Mouse (Mus musculus) CH12.LX (cell line): Measurements from ENCODE around the gene Psmd13. TPM values are rescaled to one million over a fixed set of nuclear protein-coding genes. Genes with fewer than 3 reads are reported as not detected.

Experiments
- DNase-seq: peaks from one replicate; pipeline ENCODE4 v3.0.0-alpha.2; 2013; ENCODE audit errors: extremely low read depth
- H3K27ac ChIP-seq: 2 replicates; pipeline ENCODE4 v1.5.1; 2012; ENCODE audit warnings: low read depth, mild to moderate bottlenecking, control low read depth, moderate library complexity; ENCODE audit not compliant: insufficient read depth
- H3K27me3 ChIP-seq: replicated peaks from 2 replicates; pipeline ENCODE3; 2012; ENCODE audit warnings: inconsistent platforms
- H3K36me3 ChIP-seq, 2 experiments: replicated peaks in 1 of 2; 2 replicates each; pipeline versions ENCODE3 to v1.6.1; 2012; ENCODE audit warnings: inconsistent platforms in 1 of 2, low read length in 1 of 2, mild to moderate bottlenecking in 1 of 2, mixed read lengths in 1 of 2, moderate library complexity in 1 of 2; ENCODE audit not compliant: control insufficient read depth in 1 of 2, insufficient read depth in 1 of 2
- H3K4me1 ChIP-seq, 2 experiments: 2 replicates each; pipeline ENCODE4 v1.6.1; 2012; ENCODE audit warnings: inconsistent platforms in 1 of 2, moderate library complexity in 1 of 2; ENCODE audit not compliant: insufficient read depth in 2 of 2, control insufficient read depth in 1 of 2
- H3K4me2 ChIP-seq: 2 replicates; pipeline ENCODE4 v1.6.1; 2012; ENCODE audit warnings: low read depth, mild to moderate bottlenecking, control low read depth; ENCODE audit not compliant: poor library complexity, insufficient read depth, severe bottlenecking
- H3K4me3 ChIP-seq, 3 experiments: fragments of 150-350 bp in 1 of 3; sonication (generic) in 1 of 3; replicated peaks in 1 of 3; 2 replicates each; pipeline versions ENCODE3 to v1.5.1; 2011 to 2012; ENCODE audit warnings: low read depth in 2 of 3, low read length in 2 of 3, mild to moderate bottlenecking in 2 of 3, moderate library complexity in 2 of 3, control low read depth in 1 of 3, improper control_type of control experiment in 1 of 3, inconsistent platforms in 1 of 3, mixed read lengths in 1 of 3; ENCODE audit not compliant: poor library complexity in 1 of 3
- H3K79me2 ChIP-seq: replicated peaks from 2 replicates; pipeline ENCODE4 v1.6.1; 2012; ENCODE audit warnings: mild to moderate bottlenecking, moderate library complexity; ENCODE audit not compliant: control insufficient read depth, poor library complexity, insufficient read depth, severe bottlenecking; ENCODE audit errors: extremely low read depth
- H3K9ac ChIP-seq: 2 replicates; pipeline ENCODE4 v1.6.1; 2012; ENCODE audit warnings: low read depth, mild to moderate bottlenecking, control low read depth, moderate library complexity; ENCODE audit not compliant: insufficient read depth
- H3K9me3 ChIP-seq: replicated peaks from 2 replicates; pipeline ENCODE3; 2012; ENCODE audit warnings: low read length, inconsistent platforms, mixed read lengths
- CHD2 ChIP-seq: IDR thresholded peaks from 2 replicates; pipeline ENCODE4 v1.6.1; 2011; ENCODE audit warnings: low read length, improper control_type of control experiment
- CTCF ChIP-seq, 2 experiments: IDR thresholded peaks in 1 of 2; conservative IDR thresholded peaks in 1 of 2; 2 replicates each; pipeline ENCODE4 v1.5.1; 2011 to 2012; ENCODE audit warnings: low read depth in 2 of 2, low read length in 2 of 2, improper control_type of control experiment in 1 of 2, inconsistent platforms in 1 of 2, mild to moderate bottlenecking in 1 of 2, moderate library complexity in 1 of 2
- EP300 ChIP-seq: IDR thresholded peaks from 2 replicates; pipeline ENCODE4 v1.6.1; 2011; ENCODE audit warnings: low read length, improper control_type of control experiment
- GABPA ChIP-seq: IDR thresholded peaks from 2 replicates; pipeline ENCODE4 v1.6.1; 2012; ENCODE audit warnings: low read depth, low read length, improper control_type of control experiment, inconsistent platforms; ENCODE audit not compliant: insufficient replicate concordance
- HCFC1 ChIP-seq: IDR thresholded peaks from 2 replicates; pipeline ENCODE4 v1.6.1; 2012; ENCODE audit warnings: low read depth, mild to moderate bottlenecking, inconsistent platforms, low read length, improper control_type of control experiment
- IRF4 ChIP-seq: IDR thresholded peaks from 2 replicates; pipeline ENCODE4 v1.6.1; 2014; ENCODE audit warnings: low read depth, mild to moderate bottlenecking, inconsistent platforms, low read length, improper control_type of control experiment
- JUN ChIP-seq: IDR thresholded peaks from 2 replicates; pipeline ENCODE4 v1.6.1; 2011; ENCODE audit warnings: low read depth, mild to moderate bottlenecking, low read length, improper control_type of control experiment, moderate library complexity; ENCODE audit not compliant: insufficient read depth
- JUND ChIP-seq: conservative IDR thresholded peaks from 2 replicates; pipeline ENCODE4 v1.6.1; 2011; ENCODE audit warnings: low read depth, low read length, improper control_type of control experiment
- KAT2A ChIP-seq: IDR thresholded peaks from 2 replicates; pipeline ENCODE4 v1.6.1; 2012; ENCODE audit warnings: low read length, improper control_type of control experiment, inconsistent platforms; ENCODE audit not compliant: insufficient replicate concordance
- MAFK ChIP-seq: IDR thresholded peaks from 2 replicates; pipeline ENCODE4 v1.6.1; 2011; ENCODE audit warnings: low read length, improper control_type of control experiment; ENCODE audit not compliant: insufficient replicate concordance
- MAX ChIP-seq: IDR thresholded peaks from 2 replicates; pipeline ENCODE4 v1.6.1; 2011; ENCODE audit warnings: low read length, improper control_type of control experiment
- MAZ ChIP-seq: IDR thresholded peaks from 2 replicates; pipeline ENCODE4 v1.6.1; 2012; ENCODE audit warnings: low read depth, mild to moderate bottlenecking, inconsistent platforms, low read length, improper control_type of control experiment, moderate library complexity
- NELFE ChIP-seq: IDR thresholded peaks from 2 replicates; pipeline ENCODE4 v1.6.1; 2011; ENCODE audit warnings: low read depth, low read length, improper control_type of control experiment
- NRF1 ChIP-seq: IDR thresholded peaks from 2 replicates; pipeline ENCODE4 v1.6.1; 2014; ENCODE audit warnings: low read depth, mild to moderate bottlenecking, inconsistent platforms, low read length, improper control_type of control experiment, moderate library complexity
- PAX5 ChIP-seq: IDR thresholded peaks from 2 replicates; pipeline ENCODE4 v1.6.1; 2012; ENCODE audit warnings: low read length, inconsistent platforms, mixed read lengths
- POLR2A ChIP-seq: IDR thresholded peaks from 2 replicates; pipeline ENCODE4 v1.6.1; 2011; ENCODE audit warnings: low read depth, mild to moderate bottlenecking, improper control_type of control experiment, low read length
- RCOR1 ChIP-seq: conservative IDR thresholded peaks from 2 replicates; pipeline ENCODE4 v1.6.1; 2012; ENCODE audit warnings: low read depth, mild to moderate bottlenecking, inconsistent platforms, low read length, improper control_type of control experiment
- SMC3 ChIP-seq: IDR thresholded peaks from 2 replicates; pipeline ENCODE4 v1.6.1; 2011; ENCODE audit warnings: low read depth, low read length, improper control_type of control experiment
- TBP ChIP-seq: conservative IDR thresholded peaks from 2 replicates; pipeline ENCODE4 v1.6.1; 2011; ENCODE audit warnings: low read depth, low read length, improper control_type of control experiment
- TCF12 ChIP-seq: IDR thresholded peaks from 2 replicates; pipeline ENCODE4 v1.6.1; 2014; ENCODE audit warnings: low read depth, mild to moderate bottlenecking, inconsistent platforms, low read length, improper control_type of control experiment
- USF1 ChIP-seq: IDR thresholded peaks from 2 replicates; pipeline ENCODE4 v1.6.1; 2014; ENCODE audit warnings: low read depth, mild to moderate bottlenecking, inconsistent platforms, low read length, improper control_type of control experiment
- USF2 ChIP-seq: conservative IDR thresholded peaks from 2 replicates; pipeline ENCODE4 v1.6.1; 2011; ENCODE audit warnings: low read depth, low read length, improper control_type of control experiment
- ZC3H11A ChIP-seq: IDR thresholded peaks from 2 replicates; pipeline ENCODE4 v1.6.1; 2012; ENCODE audit warnings: low read depth, mild to moderate bottlenecking, inconsistent platforms, low read length, improper control_type of control experiment
- ZKSCAN1 ChIP-seq: IDR thresholded peaks from 2 replicates; pipeline ENCODE4 v1.6.1; 2012; ENCODE audit warnings: low read depth, inconsistent platforms, low read length, improper control_type of control experiment, borderline replicate concordance
- ZMIZ1 ChIP-seq: IDR thresholded peaks from 2 replicates; pipeline ENCODE4 v1.6.1; 2012; ENCODE audit warnings: low read depth, mild to moderate bottlenecking, inconsistent platforms, low read length, improper control_type of control experiment
- dilution Hi-C: fragments of 300-500 bp; cut with MboI; formaldehyde crosslinking; loops from 2 replicates; pipeline ENCODE4 v1.14.3; 2020; ENCODE audit warnings: low sequenced_read_pairs; ENCODE audit not compliant: extremely low pct_unique_long_range_greater_than_20kb, extremely low pct_ligation_motif_present
- in situ Hi-C: fragments of 300-500 bp; cut with MboI; formaldehyde crosslinking; loops from 3 replicates; pipeline ENCODE4 v1.14.3; 2019; ENCODE audit warnings: low sequenced_read_pairs, low pct_ligation_motif_present, low pct_unique_long_range_greater_than_20kb, mixed read lengths
- polyA plus RNA-seq: library from polyadenylated mRNA; unstranded; fragments of >175 nt; gene quantifications from 2 replicates; pipeline ENCODE4 v1.2.1, GENCODE M21; 2012; ENCODE audit warnings: low read depth; ENCODE audit not compliant: insufficient read length
- total RNA-seq, 2 experiments: library from RNA; depleted of rRNA; stranded (reverse); fragments of 300-350 nt in 1 of 2; fragments of >200 nt in 1 of 2; gene quantifications; 2 replicates each; pipeline ENCODE4 v1.2.3; 2012 to 2014

The Psmd13 gene
- total and polyA plus RNA-seq, 3 experiments: 165 to 185 (median 168) TPM

DNA sequence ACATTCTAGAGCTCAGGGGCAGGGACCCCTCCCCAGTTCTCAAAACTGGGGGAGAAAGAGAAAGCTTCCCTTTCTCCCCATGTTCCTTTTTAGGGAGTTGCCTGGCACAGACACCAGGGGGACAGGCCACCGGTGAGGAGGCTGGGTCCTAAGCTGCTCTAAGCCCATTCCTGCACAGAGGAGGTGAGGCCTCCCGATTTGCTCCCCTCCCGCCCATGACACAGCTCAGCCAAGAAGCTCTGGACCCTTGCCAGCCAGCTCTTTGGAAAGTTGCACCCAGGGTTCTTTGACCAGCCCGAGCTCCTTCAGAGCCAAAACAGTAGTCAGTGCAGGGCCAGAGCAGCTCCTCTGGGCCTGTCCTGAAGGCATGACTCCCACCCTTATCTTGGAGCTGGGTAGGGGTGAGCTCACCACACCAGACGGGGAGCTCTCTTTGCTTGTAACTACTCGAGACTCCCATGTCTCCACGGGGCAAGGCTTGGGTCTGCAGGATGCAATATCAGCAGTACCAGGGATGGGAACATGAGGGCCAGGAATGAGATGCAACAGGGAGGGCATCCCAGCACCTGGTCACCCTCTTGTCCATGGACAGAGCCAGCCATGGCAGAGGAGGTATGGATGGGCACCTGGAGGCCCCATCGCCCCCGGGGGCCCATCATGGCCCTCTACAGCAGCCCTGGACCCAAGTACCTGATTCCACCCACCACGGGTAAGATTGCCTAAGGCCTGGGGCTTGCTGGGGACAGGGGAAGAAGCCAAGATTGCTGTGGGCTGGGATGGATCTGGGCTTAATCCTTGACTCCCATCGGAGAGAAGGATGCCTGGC is 33.8 kb upstream of the Psmd13 start, which contains the start of gene Odf3:
Gene Odf3 (plus strand): TSS at position 51 of the 826 bp plus-strand sequence.
- no peaks in the 10 kb centered on the region for H3K9me3 ChIP-seq
- H3K4me3 ChIP-seq: no peak within 1 kb of the TSS
- H3K79me2 ChIP-seq: no peaks in the 10 kb centered on the region
- H3K4me1 ChIP-seq: peaks cover 0 to 5% of the 10 kb centered on the region in 2 experiments; a peak in 2 of 4 replicates
- no peak for DNase-seq
- no peak for TF ChIP-seq RCOR1
- no peak for TF ChIP-seq NELFE
- TF ChIP-seq ZKSCAN1: no peak
- TF ChIP-seq ZMIZ1: no peak
- no peak for TF ChIP-seq IRF4
- no peak for TF ChIP-seq KAT2A
- no peak for TF ChIP-seq MAZ
- no peak for TF ChIP-seq ZC3H11A
- TF ChIP-seq CHD2: no peak
- no peak for TF ChIP-seq USF2
- TF ChIP-seq CTCF (conservative IDR thresholded peaks at IDR 0.05 in 1 of 2, IDR thresholded peaks at IDR 0.05 in 1 of 2; ENCODE audit: low read depth in 2 of 2, low read length in 2 of 2): no peak
- no peak for TF ChIP-seq TBP
- TF ChIP-seq, all 38 proteins: peak for 0
- dilution Hi-C loops: no loop called here
- peaks cover 17 to 24% of the 10 kb centered on the region in 2 experiments for H3K36me3 ChIP-seq
- H3K27ac ChIP-seq: no peak within 1 kb of the TSS
- no peak within 1 kb of the TSS for H3K4me2 ChIP-seq
- no peak within 1 kb of the TSS for H3K9ac ChIP-seq
- peaks cover 42% of the 10 kb centered on the region for H3K27me3 ChIP-seq
- in situ Hi-C loops: loop anchor here (5.0 to 25.0 kb wide), 3 partner anchors 204 to 761 kb away; partner anchors contain the start of genes Caly, Prap1 and Rnh1

DNA sequence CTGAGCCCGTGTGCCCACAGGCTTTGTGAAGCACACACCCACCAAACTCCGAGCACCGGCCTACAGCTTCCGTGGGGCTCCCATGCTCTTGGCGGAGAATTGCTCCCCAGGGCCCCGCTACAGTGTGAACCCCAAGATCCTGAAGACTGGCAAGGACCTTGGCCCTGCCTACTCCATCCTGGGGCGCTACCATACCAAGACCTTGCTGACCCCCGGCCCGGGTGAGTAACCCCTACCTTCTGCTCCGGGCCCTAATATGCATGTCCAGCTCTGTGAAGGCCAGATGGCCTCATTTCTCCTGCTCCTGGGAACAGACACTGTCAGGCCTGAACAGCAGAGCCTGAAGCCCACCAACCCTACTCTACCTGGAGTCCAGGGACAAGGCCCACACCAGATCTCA is 33.2 kb upstream of the Psmd13 start:
- no peak for DNase-seq
- Histone ChIP-seq H3K4me3 (no peak overlapping the region), H3K36me3 (peaks cover 23 to 31% of the 10 kb centered on the region in 2 experiments), H3K27ac (no peak overlapping the region), H3K9ac (no peak overlapping the region), H3K9me3 (no peaks in the 10 kb centered on the region), H3K79me2 (no peaks in the 10 kb centered on the region), H3K27me3 (peaks cover 35% of the 10 kb centered on the region), H3K4me2 (no peak overlapping the region), H3K4me1 (peaks cover 0 to 5% of the 10 kb centered on the region in 2 experiments; a peak in 2 of 4 replicates)
- in situ Hi-C loops (loop anchor here (5.0 to 25.0 kb wide), 3 partner anchors 204 to 761 kb away; partner anchors contain the start of genes Caly, Prap1 and Rnh1), dilution Hi-C loops (no loop called here)
- TF ChIP-seq PAX5: no peak
- TF ChIP-seq GABPA: no peak
- no peak for TF ChIP-seq RCOR1
- no peak for TF ChIP-seq NRF1
- TF ChIP-seq IRF4: no peak
- TF ChIP-seq HCFC1: no peak
- TF ChIP-seq USF2: no peak
- TF ChIP-seq TCF12: no peak
- TF ChIP-seq JUN: no peak
- TF ChIP-seq USF1: no peak
- no peak for TF ChIP-seq POLR2A
- TF ChIP-seq SMC3: no peak
- TF ChIP-seq MAX: no peak
- TF ChIP-seq CHD2: no peak
- no peak for TF ChIP-seq MAFK
- no peak for TF ChIP-seq CTCF (conservative IDR thresholded peaks at IDR 0.05 in 1 of 2, IDR thresholded peaks at IDR 0.05 in 1 of 2; ENCODE audit: low read depth in 2 of 2, low read length in 2 of 2)
- TF ChIP-seq EP300: no peak
- TF ChIP-seq JUND: no peak
- TF ChIP-seq MAZ: no peak
